Mouse (Mus musculus): ENCODE data around the gene Plpp1. TPM values are rescaled to one million over a fixed set of nuclear protein-coding genes. Genes with fewer than 3 reads are reported as not detected.

Plpp1 gene
- polyA plus RNA-seq, 2 experiments, result 16.5 to 32.7 TPM

DNA sequence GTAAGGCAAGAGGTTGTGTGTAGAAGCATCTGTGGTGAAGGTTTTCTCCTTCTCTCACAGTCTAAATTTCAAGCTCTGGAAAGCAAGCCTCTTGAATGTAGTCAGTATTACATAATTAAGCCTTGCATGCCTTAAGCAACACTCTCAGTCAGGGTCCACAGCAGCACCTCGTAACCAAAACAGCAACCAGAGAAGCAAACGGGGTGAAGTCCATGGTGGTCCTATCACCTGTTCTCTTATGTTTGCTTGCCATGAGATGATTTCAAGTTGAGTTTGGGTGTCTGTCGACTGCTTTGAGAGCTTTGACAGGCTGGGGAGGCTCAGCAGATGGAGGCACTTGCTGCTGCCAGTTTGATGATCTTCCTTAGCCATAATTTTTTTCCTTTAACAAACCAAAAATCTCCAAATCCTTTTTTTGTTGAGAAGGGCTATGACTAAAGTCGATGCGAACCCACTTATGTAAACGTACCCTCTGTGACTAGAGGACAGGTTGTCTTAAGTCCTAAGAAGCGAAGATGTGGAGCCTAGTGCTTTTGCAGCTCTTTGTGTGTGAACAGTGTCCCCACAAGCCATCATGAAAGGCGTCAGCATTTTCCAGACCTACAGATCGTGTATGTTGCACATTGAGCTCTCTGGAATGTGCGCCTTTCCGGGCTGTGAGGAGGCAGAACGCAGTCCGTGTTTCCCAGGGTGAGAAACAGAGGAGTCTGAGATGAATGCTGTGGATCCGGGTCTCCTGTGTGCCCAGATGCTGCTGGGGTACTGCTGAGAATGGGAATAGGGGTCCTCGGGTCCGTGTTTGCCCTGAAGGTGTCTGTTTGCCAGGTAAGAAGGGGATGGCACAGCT is 39.9 kb downstream of the Plpp1 start:
- Histone ChIP-seq H3K4me2 (ENCODE audit: low read depth) (no peak overlapping the region), H3K27ac (no peak overlapping the region), H3K27me3 (ENCODE audit: control insufficient read depth, insufficient read depth, low read length) (no peaks in the 10 kb centered on the region), H3K4me3 (ENCODE audit: insufficient read depth in 1 of 2, low read depth in 2 of 2, low read length in 2 of 2) (no peak overlapping the region), H3K9ac (replicated peaks) (no peak overlapping the region), H3K9me3 (ENCODE audit: control insufficient read depth, low read length) (no peaks in the 10 kb centered on the region), H3K36me3 (replicated peaks; ENCODE audit: control insufficient read depth, insufficient read depth, low read depth) (no peaks in the 10 kb centered on the region; the same call in 1 of the 2 replicates), H3K4me1 (replicated peaks; ENCODE audit: control insufficient read depth in 2 of 2, insufficient read depth in 2 of 2, low read length in 1 of 2) (peaks cover 25 to 28% of the 10 kb centered on the region in 2 experiments)
- 85% methylated on average over 16 of the region's 16 CpGs for WGBS (ENCODE audit: insufficient replicate concordance)
- no peak for ATAC-seq (ENCODE audit: insufficient read depth)
- DNase-seq (ENCODE audit: low read depth in 3 of 3, low spot score in 3 of 3), result no peak
- TF ChIP-seq EP300 (IDR thresholded peaks at IDR 0.05; ENCODE audit: low read depth) (no peak), CTCF (IDR thresholded peaks at IDR 0.05; ENCODE audit: low read depth) (no peak)

DNA sequence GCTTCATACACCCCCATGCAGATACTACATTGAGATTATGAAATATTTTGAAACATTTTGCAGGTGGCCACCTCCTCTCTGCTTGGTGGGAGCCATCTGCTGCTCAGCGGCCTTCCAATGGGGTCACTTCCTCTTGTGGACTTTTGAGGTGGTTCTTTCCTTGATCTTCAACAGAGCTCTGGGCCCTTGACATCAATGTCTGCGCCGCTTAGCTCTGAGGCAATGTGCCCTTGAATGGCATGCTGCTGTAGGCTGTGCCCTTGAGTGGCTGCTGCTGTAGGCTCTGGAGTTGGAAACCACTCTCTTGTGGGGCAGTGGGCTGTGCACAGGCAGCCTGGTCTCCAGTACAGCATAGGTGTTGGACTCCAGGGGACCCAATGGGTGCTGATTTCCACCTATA is 45.3 kb downstream of the Plpp1 start:
- Histone ChIP-seq H3K27me3 (ENCODE audit: control insufficient read depth, insufficient read depth, low read length) (no peaks in the 10 kb centered on the region), H3K4me2 (ENCODE audit: low read depth) (no peak overlapping the region), H3K27ac (no peak overlapping the region), H3K4me1 (replicated peaks; ENCODE audit: control insufficient read depth in 2 of 2, insufficient read depth in 2 of 2, low read length in 1 of 2) (no peaks in the 10 kb centered on the region), H3K4me3 (ENCODE audit: insufficient read depth in 1 of 2, low read depth in 2 of 2, low read length in 2 of 2) (no peak overlapping the region), H3K36me3 (replicated peaks; ENCODE audit: control insufficient read depth, insufficient read depth, low read depth) (no peaks in the 10 kb centered on the region; the same call in 1 of the 2 replicates), H3K9ac (replicated peaks) (no peak overlapping the region), H3K9me3 (ENCODE audit: control insufficient read depth, low read length) (no peaks in the 10 kb centered on the region)
- TF ChIP-seq EP300 (IDR thresholded peaks at IDR 0.05; ENCODE audit: low read depth) (no peak), CTCF (IDR thresholded peaks at IDR 0.05; ENCODE audit: low read depth) (no peak)
- no peak for DNase-seq (ENCODE audit: low read depth in 3 of 3, low spot score in 3 of 3)
- WGBS (ENCODE audit: insufficient replicate concordance), result 80% methylated on average over 3 of the region's 3 CpGs
- no peak for ATAC-seq (ENCODE audit: insufficient read depth)

DNA sequence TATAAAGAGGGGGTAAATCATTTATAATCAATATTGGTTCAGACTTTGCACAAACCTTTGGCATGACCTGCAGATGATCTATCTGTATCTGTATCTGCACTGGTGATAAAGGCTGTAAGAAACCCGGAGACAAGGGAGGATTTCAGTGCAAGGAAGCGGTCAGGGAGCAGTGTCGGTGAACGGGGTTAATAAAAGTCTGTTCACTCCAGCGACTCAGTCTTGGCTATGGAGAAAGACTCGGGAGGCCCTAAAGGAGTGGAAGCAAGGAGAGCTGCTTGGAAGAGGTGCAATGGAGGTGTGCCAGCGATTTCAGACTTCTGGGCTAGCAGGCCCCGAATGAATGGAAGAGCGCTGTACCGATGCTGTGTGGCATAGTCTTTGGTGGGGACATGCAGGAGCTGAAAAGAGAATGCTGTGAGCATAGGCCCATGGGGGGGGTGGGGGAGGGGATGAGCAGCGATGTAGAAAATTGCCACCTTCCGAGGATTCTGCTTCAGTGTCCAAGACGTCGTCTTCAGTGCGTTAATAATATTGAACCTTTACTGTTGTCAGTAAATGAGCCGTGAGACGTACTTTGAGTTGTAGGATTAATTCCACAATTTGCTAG is 53.2 kb downstream of the Plpp1 start:
- Histone ChIP-seq H3K27ac (no peak overlapping the region), H3K4me2 (ENCODE audit: low read depth) (no peak overlapping the region), H3K4me1 (replicated peaks; ENCODE audit: control insufficient read depth in 2 of 2, insufficient read depth in 2 of 2, low read length in 1 of 2) (no peaks in the 10 kb centered on the region), H3K4me3 (ENCODE audit: insufficient read depth in 1 of 2, low read depth in 2 of 2, low read length in 2 of 2) (no peak overlapping the region), H3K9ac (replicated peaks) (no peak overlapping the region), H3K36me3 (replicated peaks; ENCODE audit: control insufficient read depth, insufficient read depth, low read depth) (no peaks in the 10 kb centered on the region), H3K27me3 (ENCODE audit: control insufficient read depth, insufficient read depth, low read length) (no peaks in the 10 kb centered on the region), H3K9me3 (ENCODE audit: control insufficient read depth, low read length) (no peaks in the 10 kb centered on the region)
- WGBS (ENCODE audit: insufficient replicate concordance), result 81% methylated on average over 17 of the region's 17 CpGs
- TF ChIP-seq EP300 (IDR thresholded peaks at IDR 0.05; ENCODE audit: low read depth) (no peak), CTCF (IDR thresholded peaks at IDR 0.05; ENCODE audit: low read depth) (no peak)
- no peak for DNase-seq (ENCODE audit: low read depth in 3 of 3, low spot score in 3 of 3)
- ATAC-seq (ENCODE audit: insufficient read depth), result no peak

DNA sequence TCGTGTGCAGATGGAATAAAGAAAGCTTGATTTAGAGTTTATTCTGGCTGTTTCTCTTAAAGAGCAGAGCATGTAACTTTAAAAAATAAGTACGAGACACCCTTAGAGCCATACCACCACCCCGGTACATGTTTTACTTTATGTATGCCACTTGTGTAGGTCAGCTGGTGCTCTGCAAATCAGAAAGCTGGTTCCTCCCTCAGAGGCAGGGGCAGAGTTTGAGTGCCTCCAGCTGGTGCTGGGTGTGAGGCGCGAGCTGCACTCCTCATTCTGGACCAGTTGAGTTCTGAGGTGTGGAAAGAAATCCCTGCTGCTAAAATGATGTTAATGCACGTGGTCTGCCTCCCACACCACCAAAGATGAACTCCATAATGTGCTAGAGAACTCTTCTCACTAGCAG is 53.8 kb downstream of the Plpp1 start:
- H3K4me3 ChIP-seq (ENCODE audit: insufficient read depth in 1 of 2, low read depth in 2 of 2, low read length in 2 of 2), result no peak overlapping the region
- DNase-seq (ENCODE audit: low read depth in 3 of 3, low spot score in 3 of 3) (no peak), ATAC-seq (ENCODE audit: insufficient read depth) (no peak)
- no peaks in the 10 kb centered on the region for H3K9me3 ChIP-seq (ENCODE audit: control insufficient read depth, low read length)
- H3K4me1 ChIP-seq (replicated peaks; ENCODE audit: control insufficient read depth in 2 of 2, insufficient read depth in 2 of 2, low read length in 1 of 2), result no peaks in the 10 kb centered on the region
- H3K27ac ChIP-seq, result no peak overlapping the region
- 82% methylated on average over 6 of the region's 6 CpGs for WGBS (ENCODE audit: insufficient replicate concordance)
- TF ChIP-seq EP300 (IDR thresholded peaks at IDR 0.05; ENCODE audit: low read depth) (no peak), CTCF (IDR thresholded peaks at IDR 0.05; ENCODE audit: low read depth) (peak; percentile 43)
- no peaks in the 10 kb centered on the region for H3K27me3 ChIP-seq (ENCODE audit: control insufficient read depth, insufficient read depth, low read length)
- H3K36me3 ChIP-seq (replicated peaks; ENCODE audit: control insufficient read depth, insufficient read depth, low read depth), result no peaks in the 10 kb centered on the region
- H3K4me2 ChIP-seq (ENCODE audit: low read depth), result no peak overlapping the region
- no peak overlapping the region for H3K9ac ChIP-seq (replicated peaks)

DNA sequence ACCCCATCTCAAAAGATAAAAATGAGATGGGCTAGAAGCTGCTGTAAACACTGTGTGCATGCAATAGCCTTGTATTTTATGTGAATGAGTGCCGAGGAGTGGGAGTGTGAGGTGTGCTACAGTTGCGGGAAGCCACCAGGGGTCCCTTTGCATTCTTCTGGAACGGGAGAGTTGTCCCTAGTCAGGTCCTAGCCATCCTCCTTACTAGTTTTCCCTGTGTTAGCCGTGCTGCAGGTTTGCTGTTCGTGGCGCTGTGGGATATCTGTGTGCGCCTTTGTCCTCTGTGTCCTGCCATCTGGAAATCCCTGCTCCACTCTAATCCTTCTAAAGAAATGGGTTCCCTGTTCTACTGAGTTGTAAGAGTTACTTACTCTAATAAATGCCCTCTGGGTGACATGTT is 57.3 kb downstream of the Plpp1 start:
- no peaks in the 10 kb centered on the region for H3K27me3 ChIP-seq (ENCODE audit: control insufficient read depth, insufficient read depth, low read length)
- no peak overlapping the region for H3K4me3 ChIP-seq (ENCODE audit: insufficient read depth in 1 of 2, low read depth in 2 of 2, low read length in 2 of 2)
- H3K4me1 ChIP-seq (replicated peaks; ENCODE audit: control insufficient read depth in 2 of 2, insufficient read depth in 2 of 2, low read length in 1 of 2), result peaks cover 0 to 4% of the 10 kb centered on the region in 2 experiments; a peak in 2 of 4 replicates
- no peak overlapping the region for H3K27ac ChIP-seq
- H3K36me3 ChIP-seq (replicated peaks; ENCODE audit: control insufficient read depth, insufficient read depth, low read depth), result no peaks in the 10 kb centered on the region; the same call in 1 of the 2 replicates
- no peak for DNase-seq (ENCODE audit: low read depth in 3 of 3, low spot score in 3 of 3)
- no peak overlapping the region for H3K9ac ChIP-seq (replicated peaks)
- TF ChIP-seq CTCF (IDR thresholded peaks at IDR 0.05; ENCODE audit: low read depth), result no peak
- TF ChIP-seq EP300 (IDR thresholded peaks at IDR 0.05; ENCODE audit: low read depth), result no peak
- H3K9me3 ChIP-seq (ENCODE audit: control insufficient read depth, low read length), result no peaks in the 10 kb centered on the region
- 85% methylated on average over 7 of the region's 7 CpGs for WGBS (ENCODE audit: insufficient replicate concordance)
- H3K4me2 ChIP-seq (ENCODE audit: low read depth), result no peak overlapping the region
- ATAC-seq (ENCODE audit: insufficient read depth), result no peak
